Mouse (Mus musculus): ENCODE measurements around the gene Syne2. TPM values are rescaled to one million over a fixed set of nuclear protein-coding genes. Genes with fewer than 3 reads are reported as not detected.
A peak's percentile ranks its signal among the peaks of the same experiment; 100 is the strongest.

Gene Syne2
- 3.7 and 3.9 TPM in 2 replicates for total RNA-seq (2012; rRNA removed)
- 4.8 and 4.9 TPM in 2 replicates for total RNA-seq (2014; rRNA removed)
- polyA plus RNA-seq (2012; ENCODE audit: insufficient read length, low read depth) = 6.1 and 7.5 TPM in 2 replicates

DNA sequence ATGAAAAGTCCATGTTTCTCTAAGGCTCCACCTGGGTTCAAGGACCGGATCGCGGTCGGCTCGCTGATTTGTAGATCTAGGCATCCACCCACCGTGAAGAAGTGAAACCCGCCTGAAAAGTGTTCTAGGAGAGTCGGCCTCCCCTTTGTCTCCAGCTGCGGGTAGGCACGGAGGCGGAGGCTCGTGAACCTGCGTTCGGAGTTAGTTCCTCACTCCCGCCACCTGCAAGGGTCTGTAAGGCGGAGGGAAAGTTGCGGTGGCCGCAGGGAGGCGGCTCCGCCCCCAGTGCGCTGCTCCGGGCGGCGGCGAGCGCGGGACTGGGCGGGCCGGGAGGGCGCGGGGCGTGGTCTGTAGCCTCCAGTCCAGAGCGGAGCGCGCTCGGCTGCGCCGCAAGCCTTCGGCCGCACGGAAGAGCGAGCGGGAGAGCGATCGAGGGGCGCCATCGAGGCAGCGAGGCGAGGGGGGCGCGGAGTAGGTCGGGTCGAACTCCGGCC, at the start of gene Syne2:
TSS of gene Syne2 (plus strand) at position 176 of the 494 bp plus-strand sequence.
- no peak for TF ChIP-seq JUN (IDR thresholded peaks at IDR 0.05; ENCODE audit: insufficient read depth, low read depth, low read length)
- no peak for TF ChIP-seq MEF2A (IDR thresholded peaks at IDR 0.05; ENCODE audit: borderline replicate concordance, low read depth, low read length)
- no peak for TF ChIP-seq MAFK (IDR thresholded peaks at IDR 0.05; ENCODE audit: insufficient replicate concordance, low read length)
- TF ChIP-seq SMC3 (IDR thresholded peaks at IDR 0.05; ENCODE audit: low read depth, low read length) = no peak
- TF ChIP-seq MAX (IDR thresholded peaks at IDR 0.05; ENCODE audit: low read length) = peak; percentile 37; the same call in 1 of the 2 replicates
- peak; percentile 46; the same call in 1 of the 2 replicates for TF ChIP-seq EP300 (IDR thresholded peaks at IDR 0.05; ENCODE audit: low read length)
- TF ChIP-seq ZNF384 (IDR thresholded peaks at IDR 0.05; ENCODE audit: low read depth, low read length) = no peak
- TF ChIP-seq MXI1 (IDR thresholded peaks at IDR 0.05; ENCODE audit: low read depth, low read length) = 0 out of 2 replicates have a peak, but pooled peaks have one; percentile 24
- peak; percentile 67 for TF ChIP-seq BHLHE40 (IDR thresholded peaks at IDR 0.05; ENCODE audit: low read depth, low read length)
- TF ChIP-seq USF2 (conservative IDR thresholded peaks at IDR 0.05; ENCODE audit: low read depth, low read length) = no peak
- TF ChIP-seq UBTF (IDR thresholded peaks at IDR 0.05; ENCODE audit: low read depth, low read length) = peak; percentile 75; the same call in 1 of the 2 replicates
- peak; percentile 59 for TF ChIP-seq POLR2A (IDR thresholded peaks at IDR 0.05; ENCODE audit: low read depth, low read length)
- TF ChIP-seq CHD2 (IDR thresholded peaks at IDR 0.05; ENCODE audit: low read length) = no peak
- peak; percentile 58; the same call in 1 of the 2 replicates for TF ChIP-seq TCF12 (IDR thresholded peaks at IDR 0.05; ENCODE audit: low read depth, low read length)
- TF ChIP-seq IRF4 (IDR thresholded peaks at IDR 0.05; ENCODE audit: low read depth, low read length) = 0 out of 2 replicates have a peak, but pooled peaks have one; percentile 32
- no peak for TF ChIP-seq MAZ (IDR thresholded peaks at IDR 0.05; ENCODE audit: low read depth, low read length)
- peak; percentile 36; the same call in 1 of the 2 replicates for TF ChIP-seq NRF1 (IDR thresholded peaks at IDR 0.05; ENCODE audit: low read depth, low read length)
- peak; percentile 84 for DNase-seq (ENCODE audit: extremely low read depth)
- in situ Hi-C loops (cut with MboI; ENCODE audit: low pct_ligation_motif_present, low pct_unique_long_range_greater_than_20kb, low sequenced_read_pairs) (no loop called here), dilution Hi-C loops (cut with MboI; ENCODE audit: extremely low pct_ligation_motif_present, extremely low pct_unique_long_range_greater_than_20kb, low sequenced_read_pairs) (no loop called here)
- no peaks in the 10 kb centered on the region for H3K36me3 ChIP-seq (replicated peaks in 1 of 2; ENCODE audit: control insufficient read depth in 1 of 2, insufficient read depth in 1 of 2, low read length in 1 of 2)
- H3K4me1 ChIP-seq (ENCODE audit: control insufficient read depth in 1 of 2, insufficient read depth in 2 of 2) = peaks cover 0 to 9% of the 10 kb centered on the region in 2 experiments; a peak in 2 of 4 replicates
- no peaks in the 10 kb centered on the region for H3K79me2 ChIP-seq (replicated peaks; ENCODE audit: control insufficient read depth, extremely low read depth, insufficient read depth, poor library complexity, severe bottlenecking)
- H3K4me3 ChIP-seq (replicated peaks in 1 of 3; ENCODE audit: low read depth in 2 of 3, low read length in 2 of 3, poor library complexity in 1 of 3) = peak within 1 kb of the TSS; percentile 34 to 76 (median 66)
- H3K9ac ChIP-seq (ENCODE audit: insufficient read depth, low read depth) = peak within 1 kb of the TSS; percentile 34; the same call in 1 of the 2 replicates
- peaks cover 19% of the 10 kb centered on the region for H3K27me3 ChIP-seq (replicated peaks)
- no peak within 1 kb of the TSS for H3K27ac ChIP-seq (ENCODE audit: insufficient read depth, low read depth)
- peak within 1 kb of the TSS; percentile 79 for H3K4me2 ChIP-seq (ENCODE audit: insufficient read depth, low read depth, poor library complexity, severe bottlenecking)
- no peaks in the 10 kb centered on the region for H3K9me3 ChIP-seq (replicated peaks; ENCODE audit: low read length)

DNA sequence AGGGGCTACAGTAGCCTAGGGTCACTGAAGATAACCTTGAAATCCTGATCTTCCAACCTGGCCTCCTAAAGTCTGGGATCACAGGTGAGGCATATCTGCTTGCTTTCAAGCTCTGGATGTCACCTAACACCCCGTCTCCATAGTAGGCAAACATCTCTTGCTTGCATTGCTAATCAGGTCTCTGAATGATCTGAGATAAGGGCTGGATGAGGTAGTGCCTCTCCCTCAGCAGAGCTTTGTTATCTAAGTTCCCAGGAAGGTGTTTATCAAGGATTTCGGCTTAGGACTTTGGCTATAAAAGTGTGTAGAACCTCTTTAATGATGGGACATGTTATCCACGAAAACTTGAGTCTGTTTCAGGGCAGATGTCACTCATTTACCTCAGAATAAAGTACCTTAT, 46.5 kb upstream of the Syne2 start:
- H3K9me3 ChIP-seq (replicated peaks; ENCODE audit: low read length) = peaks cover 7% of the 10 kb centered on the region
- DNase-seq (ENCODE audit: extremely low read depth) = no peak
- no peak overlapping the region for H3K4me2 ChIP-seq (ENCODE audit: insufficient read depth, low read depth, poor library complexity, severe bottlenecking)
- H3K4me1 ChIP-seq (ENCODE audit: control insufficient read depth in 1 of 2, insufficient read depth in 2 of 2) = no peaks in the 10 kb centered on the region
- no peak overlapping the region for H3K27ac ChIP-seq (ENCODE audit: insufficient read depth, low read depth)
- no peak for TF ChIP-seq CHD1 (IDR thresholded peaks at IDR 0.05; ENCODE audit: low read depth, low read length)
- no peak for TF ChIP-seq E2F4 (IDR thresholded peaks at IDR 0.05; ENCODE audit: insufficient replicate concordance, low read depth, low read length)
- TF ChIP-seq NRF1 (IDR thresholded peaks at IDR 0.05; ENCODE audit: low read depth, low read length) = no peak
- TF ChIP-seq CHD2 (IDR thresholded peaks at IDR 0.05; ENCODE audit: low read length) = no peak
- TF ChIP-seq USF2 (conservative IDR thresholded peaks at IDR 0.05; ENCODE audit: low read depth, low read length) = no peak
- no peak for TF ChIP-seq UBTF (IDR thresholded peaks at IDR 0.05; ENCODE audit: low read depth, low read length)
- TF ChIP-seq ZKSCAN1 (IDR thresholded peaks at IDR 0.05; ENCODE audit: borderline replicate concordance, low read depth, low read length) = no peak
- no peak for TF ChIP-seq KAT2A (IDR thresholded peaks at IDR 0.05; ENCODE audit: insufficient replicate concordance, low read length)
- no peak for TF ChIP-seq ZC3H11A (IDR thresholded peaks at IDR 0.05; ENCODE audit: low read depth, low read length)
- TF ChIP-seq ETS1 (conservative IDR thresholded peaks at IDR 0.05; ENCODE audit: low read depth, low read length) = no peak
- no peak for TF ChIP-seq IRF4 (IDR thresholded peaks at IDR 0.05; ENCODE audit: low read depth, low read length)
- no peak overlapping the region for H3K9ac ChIP-seq (ENCODE audit: insufficient read depth, low read depth)
- in situ Hi-C loops (cut with MboI; ENCODE audit: low pct_ligation_motif_present, low pct_unique_long_range_greater_than_20kb, low sequenced_read_pairs) = loop anchor here (10.0 kb wide), 1 partner anchor 307 kb away; no protein-coding TSS in a partner anchor
- no peak overlapping the region for H3K4me3 ChIP-seq (replicated peaks in 1 of 3; ENCODE audit: low read depth in 2 of 3, low read length in 2 of 3, poor library complexity in 1 of 3)
- H3K36me3 ChIP-seq (replicated peaks in 1 of 2; ENCODE audit: control insufficient read depth in 1 of 2, insufficient read depth in 1 of 2, low read length in 1 of 2) = no peaks in the 10 kb centered on the region
- dilution Hi-C loops (cut with MboI; ENCODE audit: extremely low pct_ligation_motif_present, extremely low pct_unique_long_range_greater_than_20kb, low sequenced_read_pairs) = no loop called here
- no peaks in the 10 kb centered on the region for H3K79me2 ChIP-seq (replicated peaks; ENCODE audit: control insufficient read depth, extremely low read depth, insufficient read depth, poor library complexity, severe bottlenecking)
- no peaks in the 10 kb centered on the region for H3K27me3 ChIP-seq (replicated peaks)

Data from CH12.LX (cell line).